Mouse (Mus musculus) small intestine, adult 2 months (tissue): ENCODE results near the gene Ctf2.

Source experiments
- CTCF ChIP-seq: fragments of 200-500 bp; IDR thresholded peaks from 2 replicates; pipeline ENCODE4 v1.5.1; 2012; ENCODE audit warnings: low read depth, mild to moderate bottlenecking, control low read depth, inconsistent platforms, low read length, moderate library complexity, mixed read lengths; ENCODE audit not compliant: insufficient replicate concordance, insufficient read length; ENCODE audit errors: extremely low read depth
- POLR2A ChIP-seq: fragments of 200-500 bp; IDR thresholded peaks from 2 replicates; pipeline ENCODE4 v1.6.1; 2012; ENCODE audit warnings: low read depth, mild to moderate bottlenecking, control low read depth, inconsistent platforms, low read length, moderate library complexity

DNA sequence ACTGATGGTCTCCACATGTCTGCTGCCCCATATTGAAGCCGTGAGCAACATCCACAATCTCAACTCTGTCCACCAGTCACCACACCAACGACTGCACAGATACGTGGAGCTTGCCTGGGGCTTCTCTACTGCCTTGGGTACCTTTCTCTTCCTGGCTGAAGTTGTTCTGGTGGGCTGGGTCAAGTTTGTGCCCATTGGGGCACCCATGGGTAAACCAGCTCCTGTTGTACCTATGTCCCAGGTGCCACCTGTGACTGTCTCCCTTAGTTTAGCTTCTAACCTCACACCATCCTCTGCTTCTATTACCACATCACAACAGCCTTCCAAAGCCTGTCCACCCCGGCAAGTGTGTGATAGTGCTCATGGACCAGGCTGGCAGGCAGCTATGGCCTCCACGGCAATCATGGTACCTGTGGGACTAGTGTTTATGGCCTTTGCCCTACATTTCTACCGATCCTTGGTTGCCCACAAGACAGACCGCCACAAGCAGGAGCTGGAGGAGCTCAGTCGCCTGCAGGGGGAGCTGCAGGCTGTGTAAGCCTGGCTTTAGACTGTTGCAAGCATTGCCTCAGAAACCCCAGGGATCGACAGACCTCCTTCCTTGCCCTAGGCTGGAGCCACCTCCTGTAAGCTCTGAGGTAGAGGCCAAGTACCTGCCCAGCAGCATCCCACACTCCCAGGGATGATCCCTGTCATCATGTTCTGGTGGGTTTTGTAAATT is 41.9 kb upstream of the Ctf2 start:
- TF ChIP-seq POLR2A (no peak), CTCF (peak; percentile 69; the same call in 1 of the 2 replicates)
